Mouse (Mus musculus) lung, adult 2 months (tissue): ENCODE results near the gene Golga2. TPM values are rescaled to one million over a fixed set of nuclear protein-coding genes. Genes with fewer than 3 reads are reported as not detected.

Source experiments
- DNase-seq: peaks from one replicate; pipeline ENCODE4 v3.0.0; 2022
- H3K4me1 ChIP-seq: fragments of 200-500 bp; 2 replicates; pipeline ENCODE4 v1.6.1; 2011; ENCODE audit warnings: low read length; ENCODE audit not compliant: control insufficient read depth, insufficient read depth
- H3K4me3 ChIP-seq: fragments of 200-500 bp; replicated peaks from 2 replicates; pipeline ENCODE3; 2011; ENCODE audit warnings: low read depth, mild to moderate bottlenecking, control low read depth, low read length; ENCODE audit errors: extremely low read depth
- CTCF ChIP-seq: fragments of 200-500 bp; IDR thresholded peaks from 2 replicates; pipeline ENCODE4 v1.5.1; 2011; ENCODE audit warnings: mild to moderate bottlenecking, low read length, control low read depth; ENCODE audit not compliant: insufficient read depth
- POLR2A ChIP-seq: fragments of 200-500 bp; IDR thresholded peaks from 2 replicates; pipeline ENCODE4 v1.6.1; 2011; ENCODE audit warnings: low read depth, mild to moderate bottlenecking, control low read depth, low read length, borderline replicate concordance; ENCODE audit errors: extremely low read depth
- WGBS: fragments of 180-500 bp; shearing (Covaris S2); methylation state at CpG from one replicate; pipeline ENCODE4 v1.1.7; 2018; 5-methylcytosine and 5-hydroxymethylcytosine counted together
- polyA plus RNA-seq: library from polyadenylated mRNA; depleted of rRNA; stranded (reverse); fragments of >200 nt; gene quantifications from 2 replicates; pipeline ENCODE4 v1.2.3, GENCODE M21; 2012

Golga2 gene
- polyA plus RNA-seq, 1 experiment, result 45.0 TPM

DNA sequence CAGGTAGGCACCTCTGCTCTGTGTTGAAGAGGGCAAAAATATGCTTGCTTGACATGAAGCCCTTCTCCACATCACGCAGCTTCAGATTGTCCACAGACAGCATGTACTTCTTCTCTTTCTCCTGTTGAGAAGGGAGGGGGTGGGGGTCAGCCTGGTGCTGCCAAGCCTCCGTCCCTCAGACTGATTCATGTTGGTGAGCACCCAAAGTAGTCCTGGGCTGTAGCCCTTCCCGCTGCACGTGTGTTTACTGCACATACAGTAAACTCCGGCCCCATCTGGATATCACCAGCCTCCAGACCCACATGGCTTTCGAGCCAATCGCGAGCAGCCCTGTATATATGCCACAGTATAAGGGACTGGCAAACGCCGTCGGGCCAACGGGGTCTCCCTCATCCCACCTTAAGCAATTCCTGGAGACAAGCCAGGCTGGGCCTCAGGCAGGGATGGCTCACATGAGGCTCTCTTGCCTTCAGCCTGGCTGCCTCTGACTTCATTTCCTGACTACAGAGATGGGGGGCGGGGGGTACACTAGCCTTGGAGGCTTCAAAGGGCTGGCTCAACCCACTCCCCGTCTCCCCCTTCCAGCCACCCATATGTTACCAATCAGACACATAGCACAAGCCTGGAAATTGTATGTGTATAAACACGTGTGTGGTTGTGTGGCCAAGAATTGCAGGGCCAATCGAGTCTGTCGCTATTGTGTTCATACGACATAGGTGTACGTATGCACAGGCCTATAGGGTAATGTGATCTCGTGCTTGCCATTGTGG lies 29.9 kb downstream of the Golga2 start:
- 50% methylated on average over 20 of the region's 20 CpGs for WGBS
- TF ChIP-seq CTCF (no peak), POLR2A (no peak)
- no peak overlapping the region for H3K4me3 ChIP-seq
- H3K4me1 ChIP-seq, result peaks cover 5% of the 10 kb centered on the region; the same call in 1 of the 2 replicates
- DNase-seq, result no peak

DNA sequence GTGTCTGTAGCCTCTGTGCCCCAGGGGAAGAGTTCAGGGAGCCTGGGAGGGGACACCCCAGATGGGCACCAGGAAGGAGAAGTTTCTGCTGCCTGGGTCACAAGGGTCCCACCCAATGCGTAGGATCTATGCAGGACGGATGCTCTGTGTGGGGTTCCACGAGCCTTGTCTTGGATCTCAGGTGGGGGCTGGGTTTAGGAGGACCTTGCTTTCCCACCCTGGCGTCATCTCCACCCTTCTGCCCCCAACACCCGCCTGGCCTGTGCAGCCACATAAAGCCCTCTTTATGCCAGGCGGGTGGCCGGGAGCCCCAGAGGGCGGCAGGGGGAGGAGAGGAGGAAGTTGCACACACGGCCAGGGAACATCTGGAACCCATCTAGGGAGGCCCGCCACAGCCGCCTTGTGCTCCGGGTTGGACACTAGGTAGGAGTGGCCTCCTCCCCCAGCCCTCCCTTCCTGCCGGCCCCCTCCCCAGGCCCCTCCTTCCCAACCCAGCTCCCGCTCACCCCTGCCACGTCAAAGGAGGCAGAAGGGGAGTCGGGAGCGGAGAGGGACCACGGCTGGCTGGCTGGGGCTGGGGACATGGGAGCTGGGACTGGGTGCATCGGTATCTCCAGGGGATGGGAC lies 30.7 kb downstream of the Golga2 start:
- peaks cover 5% of the 10 kb centered on the region; the same call in 1 of the 2 replicates for H3K4me1 ChIP-seq
- TF ChIP-seq POLR2A, result peak; percentile 79; the same call in 1 of the 2 replicates
- no peak for TF ChIP-seq CTCF
- peak overlapping the region; percentile 58 for H3K4me3 ChIP-seq
- 11% methylated on average over 19 of the region's 19 CpGs for WGBS
- DNase-seq, result no peak

DNA sequence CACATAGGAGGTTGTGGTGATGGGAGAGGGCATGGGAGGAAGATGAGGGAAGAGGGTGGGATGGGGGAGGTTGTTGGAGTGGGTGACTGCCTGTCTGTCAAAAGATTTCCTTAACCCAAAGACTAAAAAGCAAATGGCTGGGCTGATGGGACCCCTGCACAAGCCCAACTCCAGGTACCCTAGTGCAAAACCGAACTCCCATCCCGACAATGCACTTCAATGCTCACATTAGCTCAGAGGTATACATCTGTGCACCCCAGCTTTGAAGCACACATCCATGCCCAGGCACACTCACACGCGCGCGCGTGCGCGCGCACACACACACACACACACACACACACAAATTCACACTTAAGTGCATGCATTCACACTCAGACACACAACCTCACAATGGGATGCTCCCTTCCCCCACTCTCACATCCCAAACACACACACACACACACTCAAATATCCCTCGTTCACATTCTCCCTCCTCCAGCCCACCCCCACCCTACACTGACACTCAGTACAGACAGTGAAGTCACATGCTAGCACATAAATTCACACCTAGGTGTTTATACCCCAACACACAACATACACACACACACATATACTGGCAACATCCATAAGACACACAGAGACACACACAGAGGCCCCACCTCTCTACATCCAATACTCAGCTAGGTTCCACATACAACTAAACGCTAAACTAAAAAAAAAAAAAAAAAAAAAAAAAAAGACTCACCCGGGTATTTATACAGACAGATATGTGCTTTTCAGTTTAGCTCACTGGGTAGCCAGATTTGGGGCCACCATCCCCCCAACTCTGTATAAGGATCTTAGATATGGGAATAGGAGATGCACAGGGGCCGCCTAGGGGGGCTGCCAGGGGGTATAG lies 31.8 kb downstream of the Golga2 start:
- H3K4me3 ChIP-seq, result peak overlapping the region; percentile 58
- no peak for DNase-seq
- peaks cover 5% of the 10 kb centered on the region; the same call in 1 of the 2 replicates for H3K4me1 ChIP-seq
- no peak for TF ChIP-seq CTCF
- TF ChIP-seq POLR2A, result no peak
- 63% methylated on average over 14 of the region's 14 CpGs for WGBS

DNA sequence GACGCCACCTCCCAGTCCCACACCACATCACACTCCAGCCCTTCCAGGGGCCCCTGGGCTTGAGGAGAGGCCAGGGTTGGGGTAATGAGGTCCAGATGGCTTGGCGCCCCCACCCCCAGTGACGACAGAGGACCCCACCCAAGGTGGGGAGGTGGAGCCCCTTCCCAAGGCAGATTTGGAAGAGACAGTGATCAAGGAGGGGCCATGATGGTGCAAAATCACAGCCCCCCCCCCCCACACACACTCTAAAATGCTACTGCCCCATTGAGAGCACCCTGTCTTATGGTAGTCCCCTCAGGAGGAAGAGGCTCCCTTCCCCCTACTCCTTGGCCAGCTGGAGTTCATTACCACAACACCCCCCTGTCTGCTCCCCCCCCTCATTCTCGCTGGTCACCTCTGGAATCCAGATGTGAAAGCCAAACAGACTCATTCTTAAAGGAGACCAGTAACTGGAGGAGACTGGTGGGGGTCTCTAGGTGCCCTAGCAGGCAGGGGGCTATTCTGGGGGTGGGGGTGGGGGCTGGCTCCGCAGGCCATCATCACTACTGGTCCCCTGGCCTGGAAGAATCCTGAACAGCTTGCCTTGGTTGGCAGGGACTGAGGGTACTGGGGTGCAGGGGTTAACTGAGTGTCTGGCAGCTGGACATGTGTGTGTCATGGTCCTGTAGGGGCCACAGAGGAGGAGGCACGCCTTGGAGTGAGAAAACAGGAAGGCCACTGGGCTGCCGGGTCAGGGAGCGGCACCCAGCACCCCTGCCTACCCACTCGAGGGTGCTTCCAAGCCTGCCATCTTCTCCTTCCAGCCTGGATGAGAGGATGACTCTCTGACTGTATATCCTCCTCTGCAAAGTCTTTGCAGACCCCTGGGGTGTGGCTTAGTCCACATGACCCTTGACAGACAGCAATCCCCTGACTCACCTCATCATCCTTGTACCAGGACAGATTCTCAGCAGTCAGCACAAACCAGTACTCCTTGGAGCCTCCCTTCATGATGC lies 32.7 kb downstream of the Golga2 start:
- no peak for TF ChIP-seq POLR2A
- TF ChIP-seq CTCF, result no peak
- 33% methylated on average over 9 of the region's 9 CpGs for WGBS
- Histone ChIP-seq H3K4me1 (peaks cover 5% of the 10 kb centered on the region; the same call in 1 of the 2 replicates), H3K4me3 (no peak overlapping the region)
- no peak for DNase-seq

DNA sequence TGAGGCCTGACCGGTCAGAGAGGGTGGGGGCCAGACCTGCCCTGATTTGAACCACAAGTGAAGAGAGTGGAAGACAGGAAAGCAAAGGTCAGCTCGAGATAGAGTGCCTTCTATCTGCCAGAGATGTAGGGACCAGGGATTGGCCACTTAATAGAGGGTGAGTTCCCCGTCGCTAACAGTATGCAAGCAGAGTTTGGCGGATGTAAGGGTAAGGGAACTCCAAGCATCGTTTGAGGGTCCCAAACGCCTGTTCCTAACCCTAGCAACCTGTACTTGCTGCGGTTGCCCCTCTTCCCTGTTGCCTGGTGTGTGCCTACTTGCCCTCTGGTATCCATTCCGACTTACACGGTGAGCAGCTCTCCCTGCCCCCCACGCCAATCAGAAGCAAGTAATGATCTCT lies 33.5 kb downstream of the Golga2 start:
- TF ChIP-seq CTCF, result no peak
- no peak for TF ChIP-seq POLR2A
- no peak for DNase-seq
- 68% methylated on average over 11 of the region's 11 CpGs for WGBS
- Histone ChIP-seq H3K4me3 (no peak overlapping the region), H3K4me1 (peaks cover 3% of the 10 kb centered on the region; the same call in 1 of the 2 replicates)

DNA sequence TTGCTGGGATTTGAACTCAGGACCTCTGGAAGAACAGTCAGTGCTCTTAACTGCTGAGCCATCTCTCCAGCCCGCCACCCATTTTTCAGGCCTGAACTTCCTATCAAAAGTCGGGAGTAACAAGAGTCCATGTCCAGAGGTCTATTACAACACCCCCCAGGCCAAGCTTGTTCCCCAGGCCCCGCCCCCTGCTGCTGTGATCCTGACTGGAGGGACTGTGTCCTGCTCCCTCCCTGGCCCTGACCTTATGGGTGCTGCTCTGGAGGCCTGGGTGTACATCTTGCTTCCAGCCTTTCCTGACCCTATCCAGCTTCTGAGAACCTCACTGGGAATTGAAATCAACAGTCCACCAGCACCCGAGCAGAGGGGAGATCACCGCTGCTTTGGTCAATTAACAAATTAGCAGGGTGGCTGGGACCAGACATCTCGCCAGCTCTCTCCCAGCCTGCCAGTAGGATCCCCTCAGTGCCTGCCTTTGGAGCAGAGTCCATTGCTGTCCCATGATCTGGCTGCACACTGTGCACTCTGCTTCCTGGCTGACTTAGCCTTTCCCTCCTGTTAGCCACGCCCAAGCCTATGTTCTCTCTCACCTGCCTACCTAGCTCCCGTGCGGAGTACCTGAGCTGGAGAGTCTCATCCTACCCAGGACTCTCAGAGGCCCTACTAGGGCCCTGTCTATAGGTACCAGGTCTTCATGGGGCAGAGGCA lies 34.6 kb downstream of the Golga2 start:
- Histone ChIP-seq H3K4me3 (no peak overlapping the region), H3K4me1 (peaks cover 2% of the 10 kb centered on the region; the same call in 1 of the 2 replicates)
- WGBS, result 60% methylated on average over 9 of the region's 9 CpGs
- no peak for DNase-seq
- no peak for TF ChIP-seq POLR2A
- no peak for TF ChIP-seq CTCF

DNA sequence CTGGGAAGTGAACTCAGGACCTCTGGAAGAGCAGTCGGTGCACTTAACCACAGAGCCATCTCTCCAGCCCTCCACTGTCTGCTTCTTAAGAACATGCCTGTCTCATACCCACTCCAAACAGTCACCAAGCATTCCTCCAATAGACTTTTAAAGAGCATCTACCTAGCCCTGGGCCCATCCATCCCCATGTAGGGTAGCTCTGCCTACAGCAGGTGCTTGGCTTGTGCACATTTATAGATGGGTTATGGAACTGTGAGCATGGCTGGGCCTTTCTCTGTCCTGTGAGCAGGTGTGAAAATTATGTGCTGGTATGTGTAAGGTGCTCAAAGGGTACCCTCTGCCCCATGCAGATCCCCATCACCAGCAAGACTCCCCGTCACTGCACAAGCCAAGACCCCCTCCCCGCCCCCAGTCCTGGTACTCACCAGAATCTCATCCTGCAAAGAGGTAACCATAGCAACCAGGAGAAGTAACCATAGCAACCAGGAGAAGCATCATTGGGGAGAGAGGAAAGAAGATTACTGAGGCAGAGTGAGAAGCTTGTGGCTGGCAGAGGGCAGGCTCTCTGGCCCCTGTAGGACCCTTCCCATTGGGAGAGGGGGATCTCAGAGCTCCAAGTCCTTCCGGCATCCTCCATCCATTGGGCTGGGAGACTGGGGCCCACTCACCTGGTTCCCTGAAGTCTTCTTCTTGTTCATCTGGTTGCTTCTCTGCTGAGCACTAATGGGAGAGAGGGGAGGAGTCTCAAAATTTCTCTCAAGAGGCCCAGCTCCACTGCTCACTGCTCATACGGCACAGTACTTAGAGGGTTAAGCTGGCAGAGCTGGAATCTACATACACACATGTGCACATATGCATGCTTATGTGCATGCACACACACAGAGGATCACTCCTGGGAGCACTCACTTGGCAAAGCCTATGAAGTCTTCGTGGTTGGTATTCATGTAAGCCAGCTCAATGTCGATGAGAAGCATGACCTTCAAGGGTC lies 35.9 kb downstream of the Golga2 start:
- no peak for DNase-seq
- H3K4me1 ChIP-seq, result peaks cover 2% of the 10 kb centered on the region; the same call in 1 of the 2 replicates
- no peak overlapping the region for H3K4me3 ChIP-seq
- WGBS, result 84% methylated on average over 7 of the region's 7 CpGs
- no peak for TF ChIP-seq POLR2A
- no peak for TF ChIP-seq CTCF
